Mouse (Mus musculus) spleen, postnatal 14 days (tissue): ENCODE measurements around the gene Fgfr2.
A peak's percentile ranks its signal among the peaks of the same experiment; 100 is the strongest.

ENCODE experiments used
- DNase-seq, 2 experiments: peaks; one replicate each; pipeline ENCODE4 v3.0.0; 2021 to 2022; ENCODE audit warnings: low spot score in 2 of 2

The Fgfr2 gene

DNA sequence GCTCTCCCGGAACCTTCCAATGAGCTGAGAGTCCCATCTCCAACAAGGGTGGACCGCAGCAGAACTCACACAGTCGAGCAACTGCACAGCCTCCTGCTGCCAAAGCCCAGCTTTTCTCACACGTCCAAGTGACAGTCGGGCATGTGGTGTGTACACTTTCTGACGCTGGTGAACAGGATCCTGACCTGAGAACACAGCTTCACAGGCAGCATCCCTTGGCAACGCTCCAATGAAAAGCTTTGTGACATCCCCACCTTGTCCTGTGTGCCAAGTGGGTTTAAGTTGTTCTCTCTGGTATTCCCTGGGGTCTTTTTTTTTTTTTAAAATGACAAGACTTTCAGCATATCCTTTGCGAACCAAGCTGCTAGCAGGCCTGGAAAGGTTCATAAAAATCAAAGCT is 886.4 kb downstream of the Fgfr2 start:
- DNase-seq: no peak

DNA sequence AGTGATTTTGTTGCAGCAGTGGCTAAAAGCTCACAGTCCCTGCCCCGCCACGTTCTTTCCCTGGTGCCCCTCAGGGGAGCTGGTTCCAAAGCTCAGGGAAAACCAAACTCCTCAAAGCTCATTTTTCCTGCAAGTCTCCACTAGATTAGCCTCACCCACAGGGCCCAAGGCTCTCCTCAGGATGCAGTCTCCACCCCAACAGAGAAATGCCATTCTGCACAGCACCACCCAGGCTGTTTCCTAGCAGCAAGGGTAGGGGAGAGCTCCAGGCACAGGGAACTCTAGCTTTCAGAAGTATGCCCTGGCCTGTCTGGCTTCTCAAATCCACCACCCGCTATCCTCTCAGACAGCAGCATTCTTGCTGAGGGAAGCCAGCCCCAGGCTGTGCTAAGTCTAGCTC is 888.9 kb downstream of the Fgfr2 start:
- DNase-seq: no peak

DNA sequence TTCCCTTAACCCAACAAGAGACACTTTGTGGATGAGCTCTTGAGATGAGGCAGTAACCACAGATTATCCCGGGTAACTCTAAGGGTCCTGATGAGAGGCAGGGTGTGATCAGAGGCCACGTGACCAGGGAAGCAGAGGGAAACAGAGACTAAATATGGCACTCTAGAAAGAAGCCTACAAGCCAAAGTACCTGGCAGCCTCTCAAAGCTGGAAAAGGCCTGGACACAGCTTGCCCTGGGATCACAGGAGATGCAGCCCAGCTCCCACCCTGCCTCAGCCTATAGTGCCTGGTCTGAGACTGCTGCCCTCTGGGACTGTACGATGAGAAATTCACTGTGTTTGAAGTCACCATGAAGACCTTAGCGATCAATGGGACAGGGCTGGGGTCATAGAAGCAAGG is 889.4 kb downstream of the Fgfr2 start:
- no peak for DNase-seq

- DNase-seq: no peak
These were observed 890.2 kb downstream of the Fgfr2 start for GRCm38 (mm10) chr7:132232937-132233336.

GRCm38 (mm10) chr7:132231476-132231875 is 891.7 kb downstream of the Fgfr2 start:
- no peak for DNase-seq

- no peak for DNase-seq
These were observed 892.2 kb downstream of the Fgfr2 start for GRCm38 (mm10) chr7:132230961-132231360.

DNA sequence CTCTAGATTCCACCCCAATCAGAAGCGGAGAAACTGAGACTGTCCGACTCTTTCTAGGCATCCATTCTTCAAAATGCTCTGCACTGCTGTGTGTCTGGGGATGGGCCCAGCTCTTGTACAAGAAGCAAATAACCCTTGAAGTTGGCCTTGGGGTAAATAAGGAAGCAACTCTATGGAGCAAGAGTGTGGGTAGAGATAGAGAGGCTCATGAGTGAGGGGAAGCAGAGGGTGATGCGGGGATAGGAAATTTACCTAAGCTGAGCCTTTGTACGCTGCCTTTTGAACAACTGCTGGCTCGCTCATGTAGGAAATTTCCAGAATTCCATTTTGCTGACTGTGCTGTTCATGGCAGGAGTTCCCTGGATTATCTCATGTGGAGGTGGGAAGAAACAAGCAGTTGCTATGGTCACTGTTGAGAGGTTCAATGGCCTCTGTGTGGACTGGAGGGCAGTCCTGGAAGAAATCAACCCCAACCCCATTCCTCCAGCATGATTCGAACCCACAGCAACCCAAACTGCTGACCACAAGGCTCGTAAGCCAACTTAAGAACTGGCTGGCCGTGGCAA is 896.0 kb downstream of the Fgfr2 start:
- DNase-seq: no peak

DNA sequence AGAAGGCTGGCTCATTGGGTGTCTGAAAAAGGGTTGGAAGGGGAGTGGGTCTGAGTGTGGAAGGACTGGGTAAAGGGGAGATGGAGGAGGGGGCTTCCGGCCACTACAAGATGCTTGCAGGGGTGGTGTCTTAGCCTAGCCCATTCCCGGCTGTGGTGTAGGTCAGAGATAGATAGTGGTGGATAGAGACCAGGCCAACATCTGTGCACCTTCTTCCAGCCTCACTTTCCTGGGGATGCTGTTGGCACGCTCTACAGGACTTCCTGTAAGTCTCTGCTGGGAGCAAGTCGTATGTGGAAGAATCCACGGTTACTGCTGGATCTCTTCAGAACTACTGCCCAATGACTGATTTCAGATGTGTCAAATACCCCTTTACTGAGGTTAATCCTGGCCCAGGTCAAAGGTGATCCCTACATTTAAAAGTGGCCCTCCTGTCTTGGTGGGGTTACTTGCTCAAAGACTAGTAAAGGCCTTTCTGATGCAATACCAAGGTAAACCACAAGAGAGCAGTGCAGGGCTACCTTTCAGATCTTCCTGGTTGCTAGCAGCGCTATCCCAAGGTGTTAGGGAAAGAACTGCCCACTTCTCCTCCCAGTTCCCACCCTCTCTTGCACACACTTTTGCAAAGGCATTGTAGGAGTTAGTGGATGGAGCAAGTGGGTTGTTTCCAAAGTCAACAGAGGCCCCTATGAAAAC is 896.6 kb downstream of the Fgfr2 start:
- DNase-seq: peak in 1 of 2 experiments; percentile 66

- DNase-seq: no peak
These were observed 899.6 kb downstream of the Fgfr2 start for GRCm38 (mm10) chr7:132223452-132224141.

DNA sequence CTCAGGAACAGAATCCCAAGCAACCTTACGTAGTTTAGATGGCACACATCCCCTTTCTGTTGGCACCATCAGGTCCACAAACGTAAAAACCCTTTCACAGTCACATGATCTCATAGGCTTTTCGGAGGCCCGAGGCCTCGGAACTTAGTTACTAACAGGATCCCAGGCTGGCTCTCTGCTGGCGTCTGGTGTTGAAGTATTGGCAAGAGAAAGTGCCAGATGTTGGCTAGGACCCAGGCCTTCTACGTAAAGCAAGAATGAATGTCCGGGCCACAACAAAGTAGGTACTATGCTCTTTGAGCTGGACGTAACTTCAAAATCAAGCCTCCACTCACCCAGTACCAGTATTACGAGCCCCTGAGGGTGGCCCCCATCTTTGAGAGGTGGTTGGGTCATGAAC is 909.1 kb downstream of the Fgfr2 start:
- no peak for DNase-seq

DNA sequence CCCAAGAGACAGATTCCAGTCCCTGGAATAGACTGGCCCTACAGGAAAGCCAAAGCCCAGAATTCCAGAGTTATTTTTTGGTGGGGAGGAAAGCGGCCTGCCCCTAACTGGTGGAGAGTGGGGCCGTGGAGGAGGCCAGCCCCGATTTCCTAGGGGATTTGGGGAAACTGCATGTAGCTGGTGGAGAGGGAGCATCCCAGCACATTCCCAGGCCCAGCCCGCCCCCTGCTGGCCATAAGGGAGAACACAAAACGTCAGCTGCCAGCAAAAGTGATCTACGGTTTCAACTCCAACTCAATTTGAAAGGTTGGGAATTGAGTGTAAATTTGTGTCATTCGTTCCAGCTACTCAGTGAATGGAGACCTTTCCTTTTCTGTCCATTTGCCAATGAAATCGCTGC is 909.7 kb downstream of the Fgfr2 start:
- no peak for DNase-seq

- no peak for DNase-seq
These were observed 911.0 kb downstream of the Fgfr2 start for GRCm38 (mm10) chr7:132211920-132212701.

DNA sequence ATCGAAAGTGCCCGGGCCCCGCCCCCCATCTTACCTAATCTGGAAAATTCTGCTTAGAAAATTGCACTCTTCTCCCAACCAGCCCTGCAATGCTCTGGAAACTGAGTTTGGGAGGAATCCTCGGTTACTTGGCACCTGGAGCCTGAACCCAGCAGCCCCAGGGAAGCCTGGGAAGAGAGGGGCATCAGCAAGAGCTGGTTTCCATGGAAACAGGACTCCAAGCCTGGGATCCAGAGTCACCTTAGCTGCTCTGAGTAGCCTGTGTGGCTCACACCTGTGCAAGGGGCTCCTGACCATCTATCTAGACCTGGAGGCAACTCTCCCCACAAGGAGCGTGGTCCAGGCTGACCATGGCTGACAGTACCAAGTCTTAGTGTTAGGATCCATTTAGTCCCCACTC is 912.5 kb downstream of the Fgfr2 start:
- no peak for DNase-seq

DNA sequence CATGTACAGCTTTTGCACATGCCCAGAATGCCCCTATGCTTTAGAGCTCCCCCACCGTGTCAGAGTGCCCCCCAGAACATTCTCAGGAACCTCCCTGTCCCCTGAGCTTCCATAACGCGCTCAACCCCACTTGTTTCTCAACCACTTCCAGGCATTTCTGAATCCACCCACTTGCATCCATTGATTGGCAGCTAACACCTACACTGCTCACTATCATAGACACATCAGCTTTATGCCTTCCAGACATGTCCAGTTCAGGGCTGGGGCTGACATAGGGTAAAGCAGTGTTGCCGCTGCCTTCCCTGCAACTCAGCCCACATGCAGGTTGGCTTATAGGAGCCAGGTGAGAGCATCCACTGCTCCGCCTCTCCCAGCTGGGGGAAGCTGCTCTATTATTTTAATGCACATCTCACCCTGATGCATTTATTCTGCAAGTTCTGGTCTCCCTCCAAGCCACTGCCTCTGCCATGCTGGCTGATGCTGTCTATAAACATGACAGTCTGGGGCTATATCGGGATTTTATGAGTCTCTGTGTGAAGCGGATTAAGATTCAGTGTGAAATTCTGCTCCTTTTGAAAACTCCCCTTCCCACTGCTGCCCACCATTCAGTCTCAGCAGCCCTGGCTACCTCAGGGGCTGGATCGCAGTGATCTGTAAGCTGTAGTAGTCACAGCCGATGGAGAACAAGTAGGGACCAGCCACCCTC is 914.1 kb downstream of the Fgfr2 start:
- no peak for DNase-seq

DNA sequence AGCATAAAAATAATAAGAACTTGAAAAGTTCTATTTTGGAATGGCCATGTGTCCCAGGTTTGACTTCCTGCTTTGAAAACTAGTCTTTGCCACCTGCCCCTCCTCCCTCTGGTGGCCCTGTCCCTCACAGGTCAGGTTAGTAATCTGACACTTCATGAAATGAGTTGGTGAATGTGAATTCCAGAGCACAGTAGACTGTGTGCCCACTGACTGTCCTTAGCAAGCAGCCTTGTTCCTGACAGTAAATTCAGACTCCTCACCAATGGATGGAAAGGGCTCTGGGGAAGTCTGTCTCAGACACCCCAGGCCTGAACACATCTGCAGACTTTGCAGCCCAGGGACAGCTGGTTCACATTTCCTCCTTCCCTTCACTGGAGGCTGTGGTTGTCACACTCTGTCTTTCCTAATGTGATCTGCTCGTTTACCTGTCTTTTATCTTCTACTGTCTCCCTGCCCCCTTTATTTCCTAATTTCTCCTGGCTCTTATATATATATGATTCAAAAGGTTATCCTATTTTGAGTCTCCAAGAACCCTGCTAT is 919.0 kb downstream of the Fgfr2 start:
- no peak for DNase-seq

DNA sequence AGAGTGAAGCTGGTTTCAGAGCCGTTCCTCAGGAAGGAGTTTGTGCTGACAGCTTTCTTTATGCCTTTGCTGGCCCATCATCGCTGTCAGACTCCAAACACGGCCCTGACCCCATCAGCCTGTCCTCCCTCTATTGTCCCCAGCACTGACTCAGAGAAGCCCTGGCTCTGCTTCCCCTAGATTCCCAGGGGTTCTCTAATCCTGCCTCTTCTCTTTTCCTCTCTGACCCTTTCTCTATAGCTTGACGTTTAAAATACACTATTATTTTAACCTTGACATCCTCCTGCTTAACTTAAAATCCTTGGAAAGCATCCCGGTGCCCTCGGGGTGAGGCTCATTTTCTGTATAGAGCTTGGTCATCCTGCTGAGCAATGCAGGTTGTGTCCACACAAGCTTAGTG is 923.5 kb downstream of the Fgfr2 start:
- DNase-seq: no peak

DNA sequence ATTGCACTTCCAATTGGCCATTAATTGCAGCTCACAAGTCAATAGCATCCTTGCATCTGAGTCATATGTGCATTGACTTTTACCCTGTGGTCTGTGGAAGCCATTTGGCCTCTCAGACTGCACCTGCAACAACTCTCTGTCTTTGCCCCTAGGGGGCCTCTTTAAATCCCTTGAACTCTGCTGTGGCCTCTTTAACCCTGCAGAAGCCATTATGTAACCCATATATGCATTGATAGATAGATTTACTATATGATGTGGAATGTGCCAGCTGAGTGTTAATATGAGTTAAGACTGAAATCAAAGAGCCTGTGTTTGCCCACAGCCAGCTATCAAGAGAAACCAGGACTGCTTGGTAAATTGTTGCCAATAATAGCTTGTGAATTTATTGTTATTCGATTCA is 924.3 kb downstream of the Fgfr2 start:
- no peak for DNase-seq

- no peak for DNase-seq
These were observed 925.2 kb downstream of the Fgfr2 start for GRCm38 (mm10) chr7:132197817-132198475.

GRCm38 (mm10) chr7:132196581-132196980 is 926.6 kb downstream of the Fgfr2 start:
- no peak for DNase-seq

GRCm38 (mm10) chr7:132193606-132194005 is 929.5 kb downstream of the Fgfr2 start:
- no peak for DNase-seq

- DNase-seq: no peak
These were observed 935.7 kb downstream of the Fgfr2 start for GRCm38 (mm10) chr7:132187456-132187855.
